Mouse (Mus musculus) cerebellum, postnatal 25 days (tissue): ENCODE measurements around the gene Als2cr12.
"Not testable (repeated sequence)": the region's sequence is repeated elsewhere in the genome, so short reads cannot be mapped to it uniquely, and the experiment has no call there.

Experiments used
- DNase-seq, 2 experiments: peaks; one replicate each; pipeline ENCODE4 v3.0.0; 2021; ENCODE audit warnings: mixed read lengths in 2 of 2

Gene Als2cr12

DNA sequence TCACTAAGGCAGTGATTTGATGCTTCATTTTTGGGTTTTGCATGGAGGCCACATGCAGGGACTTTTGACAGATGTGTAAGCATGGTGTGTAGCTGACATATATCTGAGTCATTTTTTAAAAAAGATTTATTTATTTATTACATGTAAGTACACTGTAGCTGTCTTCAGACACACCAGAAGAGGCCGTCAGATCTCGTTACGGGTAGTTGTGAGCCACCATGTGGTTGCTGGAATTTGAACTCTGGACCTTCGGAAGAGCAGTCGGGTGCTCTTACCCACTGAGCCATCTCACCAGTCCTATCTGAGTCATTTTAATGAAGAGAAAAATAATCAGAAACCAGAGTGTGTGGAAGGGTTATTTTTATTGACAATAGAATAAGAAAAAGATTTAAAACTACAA, 86.2 kb downstream of the Als2cr12 start:
- DNase-seq = not testable (repeated sequence)

DNA sequence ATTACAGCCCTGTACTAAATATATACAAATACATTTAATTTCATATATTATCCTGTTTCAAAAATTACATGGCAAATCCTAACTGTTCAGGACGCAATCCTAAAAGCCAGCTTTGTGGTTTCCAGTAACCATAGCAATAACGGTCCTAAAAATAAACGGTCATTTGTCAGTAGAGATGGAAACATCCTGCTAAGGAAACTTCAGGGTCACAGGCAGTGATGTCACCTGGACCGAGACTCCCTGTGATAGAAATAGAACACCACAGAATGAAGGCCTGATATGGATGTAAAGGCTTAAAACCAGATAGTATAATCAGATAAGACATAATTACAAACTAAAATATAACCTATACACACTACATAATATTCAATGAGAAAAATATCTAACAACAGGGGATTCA, 92.1 kb downstream of the Als2cr12 start:
- no peak for DNase-seq

DNA sequence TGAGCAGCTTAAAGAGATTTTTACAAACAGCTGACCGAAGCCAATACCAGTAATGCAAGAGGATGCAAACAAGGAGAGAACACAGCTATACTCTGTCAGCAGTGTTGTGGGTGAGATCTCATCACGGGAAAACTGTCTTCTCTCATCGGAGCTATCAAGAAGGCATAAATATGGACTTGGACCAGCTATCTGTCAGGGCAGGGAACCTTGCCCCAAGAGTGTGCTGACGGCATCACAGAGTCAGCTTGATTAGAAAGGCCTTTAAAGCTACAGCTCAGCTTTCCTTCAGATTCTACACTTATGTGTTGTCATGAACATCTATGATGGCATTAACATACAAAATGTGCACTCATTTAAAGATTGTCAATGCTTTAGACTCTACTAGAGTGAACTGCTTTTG, 93.1 kb downstream of the Als2cr12 start:
- DNase-seq = no peak
